Mouse (Mus musculus) spleen, postnatal 0 days (tissue): ENCODE measurements around the gene Gm36028. TPM values are rescaled to one million over a fixed set of nuclear protein-coding genes. Genes with fewer than 3 reads are reported as not detected.

Experiments used
- polyA plus RNA-seq: library from polyadenylated mRNA; unstranded; fragments of >200 nt; fragmentation: Nextera tagmentation; extraction: Ambion mirVana; gene quantifications from 2 replicates; pipeline ENCODE4 v1.2.1, GENCODE M21; 2015

Gm36028 gene
- polyA plus RNA-seq: not detected in 2 replicates

DNA sequence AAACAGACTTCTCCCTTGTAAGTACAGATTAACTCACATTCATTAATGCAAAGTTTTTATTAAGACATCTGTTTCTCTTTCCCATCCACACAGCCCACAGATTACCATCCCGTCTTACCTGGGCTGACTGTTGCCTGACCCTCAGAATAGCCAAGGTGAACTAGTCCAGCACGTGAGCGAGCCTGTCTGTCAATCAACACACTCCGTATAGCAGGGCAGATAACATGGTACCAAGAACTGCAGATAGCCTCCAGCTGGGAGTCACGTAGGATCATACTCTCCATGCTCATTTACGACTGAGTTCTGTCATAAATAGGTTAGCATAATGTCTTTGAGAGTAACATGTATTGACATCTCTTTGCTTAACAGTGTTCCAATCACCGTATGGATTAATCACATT is at the start of gene Gm36028:
Gm36028 (minus strand) TSS at position 118 of the 400 bp plus-strand sequence.

DNA sequence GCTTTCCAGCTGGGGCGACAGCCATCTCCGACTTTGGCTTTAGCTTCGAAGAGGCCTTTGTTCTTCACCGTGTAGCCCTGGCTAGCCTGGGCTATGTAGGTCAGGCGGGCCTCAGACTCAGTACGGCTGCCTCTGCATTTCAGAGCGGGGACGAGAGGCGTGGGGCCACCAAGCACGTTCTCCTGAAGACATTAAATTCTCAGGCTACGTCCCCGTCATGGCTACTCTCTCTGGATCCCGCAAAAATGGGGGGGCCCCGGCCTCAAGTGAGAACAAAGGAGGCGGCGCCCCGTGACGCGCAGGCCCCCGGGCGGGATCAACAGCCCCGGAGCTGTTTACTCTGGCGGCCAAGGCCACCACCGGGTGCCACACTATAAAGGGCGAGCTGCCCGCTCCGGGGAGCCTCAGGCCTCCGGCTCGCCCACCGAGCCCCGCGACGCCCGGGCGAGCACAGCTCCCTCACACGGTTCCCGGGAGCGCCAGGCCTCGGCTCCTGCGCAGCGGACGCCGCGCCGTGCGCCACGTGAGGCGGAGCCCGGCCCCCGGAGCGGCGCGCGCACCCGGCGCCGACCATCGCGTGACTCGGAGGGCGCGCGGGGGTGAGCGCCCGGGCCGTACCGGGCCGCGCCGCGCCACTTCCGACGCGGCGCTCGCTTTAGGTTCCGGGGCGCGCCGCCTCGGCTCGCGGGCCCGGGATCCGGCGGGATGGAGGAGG is 7.0 kb upstream of the Gm36028 start, which contains the start of gene Lrrc58:
Lrrc58 (plus strand) TSS at position 599 of the 715 bp plus-strand sequence.

Other genes starting within 250 kb of the Gm36028 start
- gene Ndufb4, start 206.7 kb downstream of the Gm36028 start, polyA plus RNA-seq: 54.0 and 62.4 TPM in 2 replicates
- gene Fstl1, start 84.3 kb downstream of the Gm36028 start, polyA plus RNA-seq: 112 and 134 TPM in 2 replicates
- 19.6 and 24.0 TPM in 2 replicates for gene Lrrc58, start 7.2 kb upstream of the Gm36028 start, polyA plus RNA-seq
- 0.02 TPM in 1 of 2 replicates, not detected in the other for gene Gpr156, start 55.4 kb upstream of the Gm36028 start, polyA plus RNA-seq
- 19.7 and 22.9 TPM in 2 replicates for gene Gsk3b, start 227.9 kb upstream of the Gm36028 start, polyA plus RNA-seq